Mouse (Mus musculus) heart, adult 8-10 months (tissue): ENCODE data around the gene Rgs8. TPM values are rescaled to one million over a fixed set of nuclear protein-coding genes. Genes with fewer than 3 reads are reported as not detected.
A peak's percentile ranks its signal among the peaks of the same experiment; 100 is the strongest.

Experiments used
- DNase-seq: peaks from one replicate; pipeline ENCODE4 v3.0.0; 2022; ENCODE audit warnings: low spot score
- total RNA-seq, 4 experiments: library from RNA; stranded (reverse); gene quantifications; 2 replicates each; pipeline ENCODE4 v1.2.4; 2022

Gene Rgs8
- total RNA-seq, 4 experiments from 2014 or later: not detected

DNA sequence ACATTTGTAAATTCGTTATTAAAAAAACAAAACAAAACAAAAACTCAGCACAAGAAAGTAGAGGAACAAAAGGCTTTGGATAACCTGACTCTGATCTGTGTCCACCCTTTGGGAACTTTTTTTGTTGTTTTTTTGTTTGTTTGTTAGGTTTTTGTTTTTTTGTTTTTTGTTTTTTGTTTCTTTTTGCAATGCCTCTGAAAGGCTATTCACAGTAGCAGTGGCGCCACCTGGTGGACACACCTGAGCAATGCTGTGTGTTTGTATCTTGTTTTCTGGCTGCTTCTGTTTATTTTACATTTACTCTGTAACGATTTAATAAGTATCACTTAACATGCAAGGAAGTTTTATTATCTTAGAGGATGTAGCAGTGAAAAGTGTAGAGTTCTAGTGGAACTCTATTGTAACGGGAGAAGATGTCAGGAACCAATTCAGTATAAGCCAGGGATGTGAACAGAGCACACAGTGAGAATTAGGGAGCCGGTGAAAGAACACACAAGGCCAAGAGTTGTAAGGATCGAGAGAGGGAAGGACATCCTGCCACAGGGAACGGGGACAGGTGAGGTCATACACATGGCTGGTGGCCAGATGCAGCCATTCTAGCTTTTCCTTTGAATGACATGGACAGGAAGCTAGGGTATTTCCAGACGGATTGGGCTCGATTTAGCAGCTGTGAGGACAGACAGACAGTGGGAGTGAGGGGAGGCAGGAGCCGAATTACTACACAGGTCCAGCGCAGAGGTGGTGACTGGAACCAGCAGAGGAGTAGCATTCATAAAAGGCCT lies 89.7 kb downstream of the Rgs8 start:
- peak; percentile 68 for DNase-seq

DNA sequence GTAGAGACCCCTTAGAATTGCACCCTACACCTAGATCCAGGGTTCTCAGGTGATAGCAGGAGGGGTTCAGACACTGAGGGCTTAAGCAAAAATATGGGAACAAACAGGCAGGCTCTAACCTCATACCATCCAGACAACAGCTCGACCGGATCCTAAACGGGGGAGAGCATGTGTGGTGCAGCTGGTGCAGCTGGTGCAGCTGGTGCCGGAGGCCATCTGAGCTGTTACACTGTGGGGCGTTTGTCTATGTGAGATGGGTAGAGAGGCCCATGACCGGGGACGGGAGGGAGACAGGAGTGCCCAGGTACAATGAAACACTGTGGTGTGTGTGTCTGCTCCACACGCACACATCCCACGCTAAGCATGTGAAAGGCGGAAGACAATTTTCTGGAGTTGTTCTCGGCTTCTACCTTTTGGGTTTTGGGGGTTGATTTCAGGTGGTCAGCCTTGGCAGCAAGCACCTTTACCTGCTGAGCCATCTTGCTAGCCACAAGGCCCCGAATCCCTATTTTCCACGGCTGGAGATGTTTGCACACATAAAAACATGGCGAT lies 93.4 kb downstream of the Rgs8 start:
- DNase-seq: no peak

DNA sequence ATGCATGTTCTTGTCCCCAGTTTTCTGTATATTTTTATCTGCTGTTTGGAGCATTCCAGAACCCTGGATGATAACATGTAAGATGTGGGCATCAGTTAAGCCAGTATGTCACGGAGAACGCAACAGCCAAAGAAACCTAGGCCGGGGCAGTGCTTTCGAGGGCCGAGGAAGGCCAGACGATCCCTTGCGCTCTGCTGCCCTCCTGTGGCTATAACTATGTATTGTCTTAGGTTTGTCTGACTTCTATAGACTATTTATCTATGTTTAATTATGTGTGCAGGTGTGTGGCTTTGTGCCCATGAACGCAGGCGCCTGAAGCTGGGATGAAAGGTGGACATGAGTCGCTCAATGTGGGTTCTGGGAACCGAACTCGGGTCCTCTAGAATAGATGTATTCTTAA lies 93.9 kb downstream of the Rgs8 start:
- peak; percentile 68 for DNase-seq

DNA sequence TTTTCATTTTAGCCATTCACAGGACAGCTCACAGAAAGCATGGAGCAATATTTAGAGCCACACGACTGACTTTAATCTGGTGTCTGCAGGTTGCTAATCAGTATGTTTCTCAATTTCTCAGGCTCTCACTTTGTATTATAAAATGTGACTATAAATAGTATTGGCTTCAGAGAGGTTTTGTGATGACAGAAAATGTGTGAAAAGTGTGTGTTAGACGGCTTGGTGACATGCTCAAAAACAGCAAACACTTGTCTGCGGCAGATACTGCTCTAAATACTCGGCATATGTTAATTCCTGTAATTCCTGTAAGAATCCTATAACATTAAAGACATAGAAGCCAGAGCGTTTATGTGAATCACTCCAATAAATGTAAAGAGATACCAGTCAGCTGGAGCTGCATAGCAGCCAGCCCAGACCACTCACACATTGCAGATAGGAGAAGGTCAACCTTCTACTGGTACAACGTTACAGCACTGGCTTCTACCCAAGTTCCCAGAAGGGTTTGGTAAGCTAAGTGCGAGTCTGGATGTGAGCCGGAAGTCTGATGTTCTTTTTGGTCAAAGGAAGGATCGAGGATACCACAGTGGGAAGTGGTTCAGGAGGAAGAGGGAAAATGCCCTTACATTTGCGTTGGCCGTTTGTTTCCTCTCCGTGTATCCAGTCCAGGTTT lies 95.2 kb downstream of the Rgs8 start:
- DNase-seq: no peak

DNA sequence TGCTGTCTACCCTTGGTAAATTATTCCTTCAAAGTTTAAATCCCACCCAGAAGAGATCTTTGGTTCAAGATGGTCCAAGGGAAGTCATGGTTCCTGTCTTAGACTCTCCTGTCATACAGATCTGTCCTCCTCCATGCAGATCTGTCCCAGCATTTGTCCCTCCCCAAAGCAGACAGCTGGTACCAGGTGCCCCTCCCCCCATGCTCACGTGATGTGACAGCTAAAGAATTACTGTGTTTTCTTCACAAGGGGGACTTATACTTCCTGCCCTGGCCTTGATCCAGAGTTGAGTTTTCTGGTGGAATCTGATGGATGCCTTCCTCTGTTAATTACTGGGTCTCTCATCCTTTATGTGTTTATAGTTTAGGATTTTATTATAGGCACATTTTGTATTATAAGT lies 95.7 kb downstream of the Rgs8 start:
- no peak for DNase-seq

DNA sequence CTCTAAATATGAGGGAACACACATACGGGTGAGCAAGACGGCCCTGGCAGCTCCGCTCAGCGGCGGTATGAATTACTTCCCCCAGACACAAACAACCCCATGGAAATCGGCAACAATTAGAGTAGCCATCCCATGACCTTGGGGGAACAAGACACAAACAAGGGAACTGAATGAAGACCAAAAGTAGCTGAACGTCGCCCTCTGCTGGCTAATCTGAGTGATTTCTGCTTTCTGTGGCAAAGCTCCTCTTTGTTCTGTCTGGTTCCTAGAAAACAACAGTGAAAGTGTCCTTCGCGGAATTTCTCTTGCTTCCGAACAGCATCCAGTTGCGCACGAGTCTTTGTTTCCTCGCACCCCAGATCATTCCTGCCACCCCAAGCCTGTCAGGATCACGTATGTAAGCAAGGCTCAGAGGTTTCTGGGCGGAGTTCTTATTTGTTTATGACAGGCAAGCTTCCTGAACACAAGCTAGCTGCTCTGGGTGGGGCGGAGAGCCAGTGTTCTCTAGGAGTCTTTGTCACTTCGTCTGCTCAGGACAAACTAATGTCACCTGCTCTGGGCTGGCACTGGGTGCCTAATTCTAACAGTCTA lies 96.5 kb downstream of the Rgs8 start, which contains the start of gene Rnasel:
Gene Rnasel, plus strand, starts transcription at position 216 of the 591 bp plus-strand sequence.
- DNase-seq: peak; percentile 74

Other genes with a start within 250 kb of the Rgs8 start
- not detected for gene Shcbp1l, start 227.9 kb upstream of the Rgs8 start, total RNA-seq
- 10 to 100 TPM; 35.5 to 42.1 (median 38.2) TPM for gene Dhx9, start 165.4 kb upstream of the Rgs8 start, total RNA-seq
- 1 to 10 TPM; 1.3 to 1.8 (median 1.8) TPM for gene Npl, start 103.0 kb upstream of the Rgs8 start, total RNA-seq
- 1 to 10 TPM; 1.2 to 2.6 (median 2.0) TPM for gene Rgs16, start 87.3 kb downstream of the Rgs8 start, total RNA-seq
- 1 to 10 TPM; 3.8 to 4.4 (median 3.9) TPM for gene Rnasel, start 96.4 kb downstream of the Rgs8 start, total RNA-seq
- not detected for gene Rgsl1, start 191.1 kb downstream of the Rgs8 start, total RNA-seq
- gene Teddm1b, start 221.3 kb downstream of the Rgs8 start, total RNA-seq: not detected
- gene Teddm1a, start 238.7 kb downstream of the Rgs8 start, total RNA-seq: not detected
- 100 to 1,000 TPM; 505 to 758 (median 680) TPM for gene Glul, start 246.9 kb downstream of the Rgs8 start, total RNA-seq
- 1 to 10 TPM in 2 of 4 experiments, under 1 TPM in 2; 0.78 to 1.1 (median 0.91) TPM for gene Teddm2, start 247.2 kb downstream of the Rgs8 start, total RNA-seq